Mouse (Mus musculus): ENCODE results near the gene Dnajc27. TPM values are rescaled to one million over a fixed set of nuclear protein-coding genes. Genes with fewer than 3 reads are reported as not detected.

The Dnajc27 gene
- total and polyA plus RNA-seq, 3 experiments, result 7.9 to 10.1 (median 9.8) TPM

GRCm38 (mm10) chr12:4059683-4060082 lies 22.7 kb upstream of the Dnajc27 start:
- dilution Hi-C loops (cut with MboI; ENCODE audit: extremely low pct_ligation_motif_present, extremely low pct_unique_long_range_greater_than_20kb, low sequenced_read_pairs) (no loop called here), in situ Hi-C loops (cut with MboI; ENCODE audit: low pct_ligation_motif_present, low pct_unique_long_range_greater_than_20kb, low sequenced_read_pairs) (no loop called here)
- no peaks in the 10 kb centered on the region for H3K79me2 ChIP-seq (replicated peaks; ENCODE audit: control insufficient read depth, extremely low read depth, insufficient read depth, poor library complexity, severe bottlenecking)
- H3K4me3 ChIP-seq (replicated peaks in 1 of 3; ENCODE audit: low read depth in 2 of 3, low read length in 2 of 3, poor library complexity in 1 of 3), result peak overlapping the region in 2 of 3 experiments; percentile 30 to 45
- no peak overlapping the region for H3K27ac ChIP-seq (ENCODE audit: insufficient read depth, low read depth)
- no peaks in the 10 kb centered on the region for H3K27me3 ChIP-seq (replicated peaks)
- peak overlapping the region; percentile 33; the same call in 1 of the 2 replicates for H3K4me2 ChIP-seq (ENCODE audit: insufficient read depth, low read depth, poor library complexity, severe bottlenecking)
- peaks cover 2 to 13% of the 10 kb centered on the region in 2 experiments; a peak in 3 of 4 replicates for H3K4me1 ChIP-seq (ENCODE audit: control insufficient read depth in 1 of 2, insufficient read depth in 2 of 2)
- H3K9ac ChIP-seq (ENCODE audit: insufficient read depth, low read depth), result peak overlapping the region; percentile 61; the same call in 1 of the 2 replicates
- DNase-seq (ENCODE audit: extremely low read depth), result peak; percentile 42
- TF ChIP-seq RAD21 (IDR thresholded peaks at IDR 0.05; ENCODE audit: low read depth, low read length), result no peak
- TF ChIP-seq MYC (IDR thresholded peaks at IDR 0.05; ENCODE audit: low read depth, low read length), result peak; percentile 76
- no peak for TF ChIP-seq USF1 (IDR thresholded peaks at IDR 0.05; ENCODE audit: low read depth, low read length)
- TF ChIP-seq KAT2A (IDR thresholded peaks at IDR 0.05; ENCODE audit: insufficient replicate concordance, low read length), result no peak
- 0 out of 2 replicates have a peak, but pooled peaks have one; percentile 40 for TF ChIP-seq NELFE (IDR thresholded peaks at IDR 0.05; ENCODE audit: low read depth, low read length)
- peak; percentile 66; the same call in 1 of the 2 replicates for TF ChIP-seq POLR2A (IDR thresholded peaks at IDR 0.05; ENCODE audit: low read depth, low read length)
- no peak for TF ChIP-seq ELF1 (IDR thresholded peaks at IDR 0.05; ENCODE audit: low read depth, low read length)
- TF ChIP-seq SIN3A (IDR thresholded peaks at IDR 0.05; ENCODE audit: low read length), result no peak
- peak; percentile 21; the same call in 1 of the 2 replicates for TF ChIP-seq HCFC1 (IDR thresholded peaks at IDR 0.05; ENCODE audit: low read depth, low read length)
- no peak for TF ChIP-seq IRF4 (IDR thresholded peaks at IDR 0.05; ENCODE audit: low read depth, low read length)
- no peak for TF ChIP-seq SMC3 (IDR thresholded peaks at IDR 0.05; ENCODE audit: low read depth, low read length)
- TF ChIP-seq MAX (IDR thresholded peaks at IDR 0.05; ENCODE audit: low read length), result no peak
- TF ChIP-seq TBP (conservative IDR thresholded peaks at IDR 0.05; ENCODE audit: low read depth, low read length), result peak; percentile 69; the same call in 1 of the 2 replicates
- TF ChIP-seq MXI1 (IDR thresholded peaks at IDR 0.05; ENCODE audit: low read depth, low read length), result no peak
- H3K9me3 ChIP-seq (replicated peaks; ENCODE audit: low read length), result no peaks in the 10 kb centered on the region
- H3K36me3 ChIP-seq (replicated peaks in 1 of 2; ENCODE audit: control insufficient read depth in 1 of 2, insufficient read depth in 1 of 2, low read length in 1 of 2), result no peaks in the 10 kb centered on the region

- Histone ChIP-seq H3K4me2 (ENCODE audit: insufficient read depth, low read depth, poor library complexity, severe bottlenecking) (no peak overlapping the region), H3K79me2 (replicated peaks; ENCODE audit: control insufficient read depth, extremely low read depth, insufficient read depth, poor library complexity, severe bottlenecking) (no peaks in the 10 kb centered on the region), H3K27ac (ENCODE audit: insufficient read depth, low read depth) (no peak overlapping the region), H3K36me3 (replicated peaks in 1 of 2; ENCODE audit: control insufficient read depth in 1 of 2, insufficient read depth in 1 of 2, low read length in 1 of 2) (no peaks in the 10 kb centered on the region), H3K4me3 (replicated peaks in 1 of 3; ENCODE audit: low read depth in 2 of 3, low read length in 2 of 3, poor library complexity in 1 of 3) (no peak overlapping the region), H3K9ac (ENCODE audit: insufficient read depth, low read depth) (no peak overlapping the region), H3K4me1 (ENCODE audit: control insufficient read depth in 1 of 2, insufficient read depth in 2 of 2) (0 out of 4 replicates have a peak, but pooled peaks cover 0 to under 1% of the 10 kb centered on the region in 2 experiments), H3K27me3 (replicated peaks) (no peaks in the 10 kb centered on the region), H3K9me3 (replicated peaks; ENCODE audit: low read length) (no peaks in the 10 kb centered on the region)
- dilution Hi-C loops (cut with MboI; ENCODE audit: extremely low pct_ligation_motif_present, extremely low pct_unique_long_range_greater_than_20kb, low sequenced_read_pairs) (no loop called here), in situ Hi-C loops (cut with MboI; ENCODE audit: low pct_ligation_motif_present, low pct_unique_long_range_greater_than_20kb, low sequenced_read_pairs) (no loop called here)
- no peak for DNase-seq (ENCODE audit: extremely low read depth)
- TF ChIP-seq MAZ (IDR thresholded peaks at IDR 0.05; ENCODE audit: low read depth, low read length), result no peak
- no peak for TF ChIP-seq HCFC1 (IDR thresholded peaks at IDR 0.05; ENCODE audit: low read depth, low read length)
Measured at GRCm38 (mm10) chr12:4065498-4065897, 16.9 kb upstream of the Dnajc27 start.
